Mouse (Mus musculus) heart, embryonic 13.5 days (tissue): ENCODE measurements around the gene Lrpap1. TPM values are rescaled to one million over a fixed set of nuclear protein-coding genes. Genes with fewer than 3 reads are reported as not detected.

ENCODE experiments used
- ATAC-seq: fragments of 200-750 bp; cut with Nextera tagmentation; 2 replicates; pipeline ENCODE4 v1.8.0; 2017; ENCODE audit warnings: moderate TSS enrichment; ENCODE audit not compliant: insufficient number of reproducible peaks, low FRiP score, low TSS enrichment; ENCODE audit errors: extremely low read depth
- H3K27ac ChIP-seq: fragments of 300-500 bp; sonication (generic); replicated peaks from 2 replicates; pipeline ENCODE4 v1.5.1; 2015; ENCODE audit warnings: moderate library complexity, mild to moderate bottlenecking, inconsistent platforms
- H3K27me3 ChIP-seq: fragments of 300-500 bp; sonication (generic); replicated peaks from 2 replicates; pipeline ENCODE4 v1.6.1; 2015; ENCODE audit warnings: mild to moderate bottlenecking, inconsistent platforms
- H3K36me3 ChIP-seq: fragments of 300-500 bp; sonication (generic); 2 replicates; pipeline ENCODE4 v1.6.1; 2015; ENCODE audit warnings: mild to moderate bottlenecking, inconsistent platforms
- H3K4me1 ChIP-seq: fragments of 300-500 bp; sonication (generic); 2 replicates; pipeline ENCODE4 v1.6.1; 2015; ENCODE audit warnings: inconsistent platforms
- H3K4me2 ChIP-seq: fragments of 300-500 bp; sonication (generic); 2 replicates; pipeline ENCODE4 v1.6.1; 2015; ENCODE audit warnings: inconsistent platforms, mild to moderate bottlenecking, moderate library complexity
- H3K4me3 ChIP-seq: fragments of 300-500 bp; sonication (generic); 2 replicates; pipeline ENCODE4 v1.5.1; 2015; ENCODE audit warnings: moderate library complexity, mild to moderate bottlenecking, inconsistent platforms
- H3K9ac ChIP-seq: fragments of 300-500 bp; sonication (generic); 2 replicates; pipeline ENCODE4 v1.6.1; 2015; ENCODE audit warnings: inconsistent platforms, mild to moderate bottlenecking, moderate library complexity
- H3K9me3 ChIP-seq: fragments of 300-500 bp; sonication (generic); 2 replicates; pipeline ENCODE4 v1.6.1; 2016; ENCODE audit warnings: inconsistent platforms
- WGBS: fragments of 180-500 bp; shearing (Covaris S2); methylation state at CpG from one replicate; pipeline ENCODE4 v1.1.7; 2015; ENCODE audit warnings: mixed read lengths; 5-methylcytosine and 5-hydroxymethylcytosine counted together
- polyA plus RNA-seq: library from polyadenylated mRNA; unstranded; fragments of >200 nt; fragmentation: Nextera tagmentation; extraction: Ambion mirVana; gene quantifications from 2 replicates; pipeline ENCODE4 v1.2.1, GENCODE M21; 2015

Gene Lrpap1
- polyA plus RNA-seq, 1 experiment from 2014 or later: 113 TPM

DNA sequence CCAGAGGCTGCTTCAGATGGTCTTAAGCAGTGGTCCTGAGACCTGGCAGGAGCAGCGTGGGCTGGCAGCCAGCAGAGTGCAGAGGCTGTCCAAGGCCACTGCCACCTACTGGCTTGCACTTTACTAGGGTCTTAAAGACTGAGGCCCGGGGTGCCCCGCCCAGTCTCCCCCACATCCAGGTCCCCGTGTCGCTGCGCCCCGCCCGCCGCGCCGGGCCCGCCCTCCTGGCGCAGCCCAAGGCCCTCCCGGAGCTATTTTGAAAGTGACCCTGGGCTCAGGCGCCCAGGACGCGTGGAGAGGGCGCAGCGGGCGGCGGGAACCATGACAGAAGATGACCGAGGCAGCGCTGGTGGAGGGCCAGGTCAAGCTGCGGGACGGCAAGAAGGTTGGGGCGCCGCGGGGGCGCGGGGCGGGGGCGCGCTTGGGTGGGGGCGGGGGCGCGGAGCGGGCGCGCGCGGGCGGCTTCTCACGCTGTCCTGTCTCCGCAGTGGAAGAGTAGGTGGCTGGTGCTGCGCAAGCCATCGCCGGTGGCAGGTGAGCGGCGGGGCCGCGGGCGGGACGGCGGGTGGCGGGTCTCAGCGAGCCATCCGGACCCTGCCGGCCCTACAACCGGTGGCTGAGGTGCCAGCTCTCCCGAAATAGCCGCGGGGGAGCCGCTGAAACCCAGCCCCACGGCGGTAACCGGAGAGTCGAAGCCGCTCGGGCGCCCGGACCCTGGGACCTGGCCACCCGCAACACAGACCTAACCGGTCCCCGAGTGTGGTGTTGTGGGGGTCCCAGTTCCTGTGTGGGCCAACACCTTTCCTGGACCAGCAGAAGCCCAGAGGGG is 48.7 kb downstream of the Lrpap1 start, which contains the start of gene Dok7:
TSS of gene Dok7 (plus strand) at position 163 of the 829 bp plus-strand sequence.
- Histone ChIP-seq H3K9me3 (no peaks in the 10 kb centered on the region), H3K4me1 (peaks cover 36% of the 10 kb centered on the region), H3K4me2 (peak within 1 kb of the TSS; percentile 89), H3K4me3 (peak within 1 kb of the TSS; percentile 69), H3K27ac (peak within 1 kb of the TSS; percentile 72), H3K9ac (peak within 1 kb of the TSS; percentile 87), H3K27me3 (peaks cover 51% of the 10 kb centered on the region), H3K36me3 (no peaks in the 10 kb centered on the region)
- 1% methylated on average over 63 of the region's 74 CpGs for WGBS
- ATAC-seq: peak; percentile 43; the same call in 1 of the 2 replicates

DNA sequence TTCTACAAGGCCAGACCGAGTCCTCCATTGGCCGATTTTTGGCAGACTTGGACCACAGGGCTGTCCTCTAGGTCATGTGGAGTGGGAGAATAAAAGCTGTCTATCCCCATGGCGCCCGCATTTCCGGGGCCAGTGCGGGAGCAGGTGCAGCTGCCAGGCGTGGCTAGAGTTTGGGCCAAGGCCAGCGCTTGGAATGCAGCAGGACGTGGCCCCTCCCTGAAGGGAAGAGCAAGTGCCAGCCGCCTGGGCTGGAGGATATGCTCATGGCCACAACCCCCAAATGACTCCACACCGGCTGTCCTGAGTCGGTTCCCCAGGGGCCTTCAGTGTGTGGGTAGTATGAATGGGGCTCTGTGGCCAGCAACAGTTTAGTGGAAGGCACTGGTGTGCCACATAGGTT is 50.5 kb downstream of the Lrpap1 start:
- no peaks in the 10 kb centered on the region for H3K9me3 ChIP-seq
- no peak for ATAC-seq

DNA sequence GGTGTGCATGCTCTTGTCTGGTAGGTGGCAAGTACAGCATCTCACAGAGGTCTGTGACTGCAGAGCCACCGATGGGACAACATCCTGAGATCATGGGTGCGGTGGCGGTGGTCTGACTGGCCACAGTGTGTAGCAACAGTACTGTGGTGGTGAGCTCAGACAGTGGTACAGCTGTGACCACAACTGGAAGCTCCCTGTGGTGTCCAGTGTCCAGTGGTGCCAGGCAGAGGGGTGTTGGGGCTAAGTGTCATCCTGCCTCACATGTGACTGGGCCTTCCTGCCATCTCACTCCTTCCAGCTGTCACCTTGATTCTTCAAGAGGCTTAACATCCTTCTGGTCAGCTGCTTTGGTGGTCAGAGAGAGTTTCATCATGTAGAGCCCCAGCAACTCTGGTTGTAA is 50.9 kb downstream of the Lrpap1 start:
- Histone ChIP-seq H3K4me2 (no peak overlapping the region), H3K9me3 (no peaks in the 10 kb centered on the region), H3K4me3 (no peak overlapping the region), H3K27ac (no peak overlapping the region), H3K4me1 (peaks cover 25% of the 10 kb centered on the region), H3K9ac (no peak overlapping the region), H3K27me3 (peaks cover 51% of the 10 kb centered on the region), H3K36me3 (no peaks in the 10 kb centered on the region)
- ATAC-seq: no peak
- WGBS: 85% methylated on average over 3 of the region's 3 CpGs

More for the DNA sequence above, 50.5 kb downstream of the Lrpap1 start:
- no peak overlapping the region for H3K9ac ChIP-seq
- no peaks in the 10 kb centered on the region for H3K36me3 ChIP-seq
- WGBS: 66% methylated on average over 12 of the region's 12 CpGs
- peaks cover 51% of the 10 kb centered on the region for H3K27me3 ChIP-seq
- no peak overlapping the region for H3K4me2 ChIP-seq
- peaks cover 29% of the 10 kb centered on the region for H3K4me1 ChIP-seq
- H3K27ac ChIP-seq: no peak overlapping the region
- no peak overlapping the region for H3K4me3 ChIP-seq

DNA sequence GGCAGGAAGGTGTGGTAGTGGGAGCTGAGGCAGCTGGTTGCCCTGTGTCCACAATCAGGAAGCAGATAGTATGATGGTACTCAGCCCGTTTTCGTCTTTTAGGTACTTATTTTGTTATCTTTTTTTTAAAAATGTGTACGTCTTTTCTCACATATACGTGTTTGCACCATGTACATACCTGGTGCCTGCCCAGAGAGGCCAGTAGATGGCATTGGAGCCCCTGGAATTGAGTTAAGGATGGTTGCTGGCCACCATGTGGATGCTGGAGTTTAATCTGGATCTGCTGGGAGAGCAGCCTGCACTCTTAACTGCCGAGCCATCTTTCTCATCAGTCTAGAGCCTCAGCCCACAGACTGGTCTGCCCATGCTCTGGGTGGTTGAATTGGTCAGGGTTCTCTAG is 55.0 kb downstream of the Lrpap1 start:
- Histone ChIP-seq H3K27me3 (peaks cover 24% of the 10 kb centered on the region), H3K9me3 (no peaks in the 10 kb centered on the region), H3K4me1 (0 out of 2 replicates have a peak, but pooled peaks cover 2% of the 10 kb centered on the region), H3K4me3 (no peak overlapping the region), H3K9ac (no peak overlapping the region), H3K4me2 (no peak overlapping the region), H3K27ac (no peak overlapping the region), H3K36me3 (no peaks in the 10 kb centered on the region)
- 59% methylated on average over 5 of the region's 5 CpGs for WGBS
- ATAC-seq: no peak

DNA sequence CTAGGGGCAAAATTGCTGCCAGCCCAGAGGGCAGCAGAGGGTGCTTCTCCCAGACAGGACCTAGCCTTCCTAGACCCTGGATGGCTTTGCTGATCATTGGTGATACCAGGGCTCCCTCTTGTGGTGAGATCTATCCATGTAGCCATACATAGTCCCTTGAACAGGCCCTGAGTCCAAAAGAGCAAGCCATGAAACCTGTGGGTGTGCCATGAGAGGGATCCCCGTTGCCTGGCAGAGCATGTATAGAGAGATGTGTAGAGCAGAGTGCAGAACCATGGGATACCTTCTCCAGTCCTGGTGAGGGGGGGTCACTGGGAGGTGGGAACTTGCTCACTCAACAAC is 62.5 kb downstream of the Lrpap1 start:
- H3K27ac ChIP-seq: no peak overlapping the region
- no peak for ATAC-seq
- H3K9me3 ChIP-seq: no peaks in the 10 kb centered on the region
- no peak overlapping the region for H3K9ac ChIP-seq
- no peaks in the 10 kb centered on the region for H3K36me3 ChIP-seq
- H3K27me3 ChIP-seq: peaks cover 10% of the 10 kb centered on the region; the same call in 1 of the 2 replicates
- WGBS: 11% methylated on average over 1 of the region's 1 CpGs
- H3K4me2 ChIP-seq: no peak overlapping the region
- no peak overlapping the region for H3K4me3 ChIP-seq
- H3K4me1 ChIP-seq: no peaks in the 10 kb centered on the region

DNA sequence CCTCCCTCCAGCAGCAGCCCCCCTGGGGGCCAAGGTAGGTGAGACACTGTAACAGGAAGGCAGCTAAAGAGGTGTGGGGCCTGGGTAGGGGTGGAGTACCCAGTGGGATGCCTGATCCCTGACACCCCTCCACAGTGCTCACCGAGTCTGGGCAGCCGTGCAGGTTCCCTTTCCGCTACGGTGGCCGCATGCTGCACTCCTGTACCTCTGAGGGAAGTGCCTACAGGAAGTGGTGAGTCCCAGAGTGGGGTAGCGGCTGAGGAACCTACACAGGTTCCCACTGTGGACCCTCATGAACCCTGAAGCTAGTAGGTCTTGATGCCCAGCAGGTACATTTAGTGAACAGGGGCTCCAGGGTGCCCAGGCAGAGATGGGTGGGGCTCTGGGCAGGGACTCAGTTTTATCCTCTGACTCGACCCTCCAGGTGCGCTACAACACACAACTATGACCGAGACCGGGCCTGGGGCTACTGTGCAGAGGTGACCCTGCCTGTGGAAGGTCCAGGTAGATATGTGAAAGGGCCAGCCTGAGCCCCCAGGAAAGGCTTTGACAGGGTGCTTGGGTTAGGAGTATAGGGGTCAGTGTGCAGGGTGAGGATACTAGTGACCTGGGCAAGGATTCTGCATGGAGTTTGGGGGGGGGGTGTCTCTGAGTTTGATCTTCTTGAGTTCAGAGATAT is 63.0 kb downstream of the Lrpap1 start:
- ATAC-seq: no peak
- Histone ChIP-seq H3K36me3 (no peaks in the 10 kb centered on the region), H3K4me1 (no peaks in the 10 kb centered on the region), H3K9ac (no peak overlapping the region), H3K9me3 (no peaks in the 10 kb centered on the region), H3K27ac (no peak overlapping the region), H3K27me3 (peaks cover 8% of the 10 kb centered on the region; the same call in 1 of the 2 replicates), H3K4me3 (no peak overlapping the region), H3K4me2 (no peak overlapping the region)
- WGBS: 58% methylated on average over 10 of the region's 10 CpGs

Other genes starting within 250 kb of the Lrpap1 start
- gene Msantd1, start 197.8 kb downstream of the Lrpap1 start, polyA plus RNA-seq: 0.52 TPM in 1 of 2 replicates, not detected in the other
- gene Rgs12, start 156.3 kb downstream of the Lrpap1 start, polyA plus RNA-seq: 28.9 and 30.7 TPM in 2 replicates
- 0.83 and 2.1 TPM in 2 replicates for gene Hgfac, start 64.3 kb downstream of the Lrpap1 start, polyA plus RNA-seq
- 8.0 and 8.5 TPM in 2 replicates for gene Dok7, start 49.0 kb downstream of the Lrpap1 start, polyA plus RNA-seq
- gene Adra2c, start 172.6 kb upstream of the Lrpap1 start, polyA plus RNA-seq: 0.04 TPM in 1 of 2 replicates, not detected in the other